Mouse (Mus musculus) forebrain, embryonic 15.5 days (tissue): Measurements from ENCODE around the gene Tbc1d22b. TPM values are rescaled to one million over a fixed set of nuclear protein-coding genes. Genes with fewer than 3 reads are reported as not detected.

Experiments used
- ATAC-seq: fragments of 200-750 bp; cut with Nextera tagmentation; replicated peaks from 2 replicates; pipeline ENCODE4 v1.8.0; 2017; ENCODE audit warnings: mild to moderate bottlenecking, moderate TSS enrichment, moderate library complexity
- H3K27ac ChIP-seq: fragments of 300-500 bp; sonication (generic); replicated peaks from 2 replicates; pipeline ENCODE4 v1.5.1; 2015; ENCODE audit warnings: mild to moderate bottlenecking, inconsistent platforms
- H3K27me3 ChIP-seq: fragments of 300-500 bp; sonication (generic); 2 replicates; pipeline ENCODE4 v1.6.1; 2015; ENCODE audit warnings: inconsistent platforms
- H3K36me3 ChIP-seq: fragments of 300-500 bp; sonication (generic); 2 replicates; pipeline ENCODE4 v1.6.1; 2015; ENCODE audit warnings: mild to moderate bottlenecking, inconsistent platforms
- H3K4me1 ChIP-seq: fragments of 300-500 bp; sonication (generic); 2 replicates; pipeline ENCODE4 v1.6.1; 2015; ENCODE audit warnings: inconsistent platforms
- H3K4me2 ChIP-seq: fragments of 300-500 bp; sonication (generic); replicated peaks from 2 replicates; pipeline ENCODE4 v1.6.1; 2015; ENCODE audit warnings: mild to moderate bottlenecking, inconsistent platforms
- H3K4me3 ChIP-seq: fragments of 300-500 bp; sonication (generic); 2 replicates; pipeline ENCODE4 v1.5.1; 2015; ENCODE audit warnings: mild to moderate bottlenecking, inconsistent platforms
- H3K9ac ChIP-seq: fragments of 300-500 bp; sonication (generic); replicated peaks from 2 replicates; pipeline ENCODE4 v1.6.1; 2015; ENCODE audit warnings: mild to moderate bottlenecking, inconsistent platforms
- H3K9me3 ChIP-seq: fragments of 300-500 bp; sonication (generic); 2 replicates; pipeline ENCODE4 v1.6.1; 2016; ENCODE audit warnings: inconsistent platforms
- WGBS: fragments of 180-500 bp; shearing (Covaris S2); methylation state at CpG from one replicate; pipeline ENCODE4 v1.1.7; 2015; ENCODE audit warnings: mixed read lengths; 5-methylcytosine and 5-hydroxymethylcytosine counted together
- polyA plus RNA-seq: library from polyadenylated mRNA; unstranded; fragments of >200 nt; fragmentation: Nextera tagmentation; extraction: Ambion mirVana; gene quantifications from 2 replicates; pipeline ENCODE4 v1.2.1, GENCODE M21; 2015

The Tbc1d22b gene
- polyA plus RNA-seq, 1 experiment from 2014 or later, result 22.3 TPM

- WGBS, result 95% methylated on average over 5 of the region's 5 CpGs
- Histone ChIP-seq H3K9me3 (no peaks in the 10 kb centered on the region), H3K27ac (no peak overlapping the region), H3K4me1 (peaks cover 7% of the 10 kb centered on the region), H3K27me3 (no peaks in the 10 kb centered on the region), H3K9ac (no peak overlapping the region), H3K4me2 (no peak overlapping the region), H3K36me3 (no peaks in the 10 kb centered on the region), H3K4me3 (no peak overlapping the region)
- no peak for ATAC-seq
These were observed 4.3 kb upstream of the Tbc1d22b start for GRCm38 (mm10) chr17:29545241-29545640.

- Histone ChIP-seq H3K27me3 (no peaks in the 10 kb centered on the region), H3K9me3 (no peaks in the 10 kb centered on the region), H3K9ac (no peak overlapping the region), H3K4me2 (no peak overlapping the region), H3K4me1 (peaks cover 19% of the 10 kb centered on the region), H3K4me3 (no peak overlapping the region), H3K36me3 (no peaks in the 10 kb centered on the region), H3K27ac (no peak overlapping the region)
- ATAC-seq, result no peak
- WGBS, result 62% methylated on average over 3 of the region's 3 CpGs
These were observed 1.1 kb upstream of the Tbc1d22b start for GRCm38 (mm10) chr17:29548494-29548893.

- Histone ChIP-seq H3K4me2 (peak overlapping the region; percentile 97; the same call in 1 of the 2 replicates), H3K9ac (no peak overlapping the region), H3K4me3 (no peak overlapping the region), H3K4me1 (peaks cover 19% of the 10 kb centered on the region), H3K27me3 (no peaks in the 10 kb centered on the region), H3K9me3 (no peaks in the 10 kb centered on the region), H3K36me3 (no peaks in the 10 kb centered on the region), H3K27ac (no peak overlapping the region)
- 49% methylated on average over 8 of the region's 8 CpGs for WGBS
- ATAC-seq, result no peak
These were observed 591 bp upstream of the Tbc1d22b start for GRCm38 (mm10) chr17:29548994-29549393.

GRCm38 (mm10) chr17:29551019-29551418 lies 1.4 kb downstream of the Tbc1d22b start:
- Histone ChIP-seq H3K27me3 (no peaks in the 10 kb centered on the region), H3K27ac (no peak overlapping the region), H3K4me2 (peak overlapping the region; percentile 97; the same call in 1 of the 2 replicates), H3K9me3 (no peaks in the 10 kb centered on the region), H3K4me1 (peaks cover 19% of the 10 kb centered on the region), H3K4me3 (no peak overlapping the region), H3K36me3 (no peaks in the 10 kb centered on the region), H3K9ac (no peak overlapping the region)
- WGBS, result 63% methylated on average over 6 of the region's 6 CpGs
- no peak for ATAC-seq

GRCm38 (mm10) chr17:29552162-29552732 lies 2.7 kb downstream of the Tbc1d22b start, which contains the start of gene Tmem217:
Gene Tmem217, minus strand, starts transcription at chr17:29552385.
- ATAC-seq, result no peak
- peaks cover 19% of the 10 kb centered on the region for H3K4me1 ChIP-seq
- no peak within 1 kb of the TSS for H3K4me2 ChIP-seq
- no peak within 1 kb of the TSS for H3K4me3 ChIP-seq
- 94% methylated on average over 5 of the region's 5 CpGs for WGBS
- H3K36me3 ChIP-seq, result no peaks in the 10 kb centered on the region
- H3K9ac ChIP-seq, result no peak within 1 kb of the TSS
- no peak within 1 kb of the TSS for H3K27ac ChIP-seq
- no peaks in the 10 kb centered on the region for H3K27me3 ChIP-seq
- H3K9me3 ChIP-seq, result no peaks in the 10 kb centered on the region

GRCm38 (mm10) chr17:29554176-29554575 lies 4.6 kb downstream of the Tbc1d22b start:
- Histone ChIP-seq H3K4me1 (peaks cover 18% of the 10 kb centered on the region), H3K4me2 (no peak overlapping the region), H3K4me3 (no peak overlapping the region), H3K36me3 (no peaks in the 10 kb centered on the region), H3K27ac (no peak overlapping the region), H3K27me3 (no peaks in the 10 kb centered on the region), H3K9ac (no peak overlapping the region), H3K9me3 (no peaks in the 10 kb centered on the region)
- no peak for ATAC-seq

GRCm38 (mm10) chr17:29556456-29556855 lies 6.9 kb downstream of the Tbc1d22b start:
- no peaks in the 10 kb centered on the region for H3K36me3 ChIP-seq
- 87% methylated on average over 10 of the region's 10 CpGs for WGBS
- H3K27me3 ChIP-seq, result no peaks in the 10 kb centered on the region
- no peaks in the 10 kb centered on the region for H3K4me1 ChIP-seq
- H3K9ac ChIP-seq, result no peak overlapping the region
- no peaks in the 10 kb centered on the region for H3K9me3 ChIP-seq
- no peak overlapping the region for H3K27ac ChIP-seq
- no peak overlapping the region for H3K4me3 ChIP-seq
- H3K4me2 ChIP-seq, result no peak overlapping the region
- ATAC-seq, result no peak

- Histone ChIP-seq H3K9me3 (no peaks in the 10 kb centered on the region), H3K27me3 (no peaks in the 10 kb centered on the region), H3K9ac (no peak overlapping the region), H3K4me1 (no peaks in the 10 kb centered on the region), H3K27ac (no peak overlapping the region), H3K4me2 (no peak overlapping the region), H3K4me3 (no peak overlapping the region), H3K36me3 (no peaks in the 10 kb centered on the region)
- no peak for ATAC-seq
- WGBS, result 94% methylated on average over 7 of the region's 7 CpGs
These were observed 7.3 kb downstream of the Tbc1d22b start for GRCm38 (mm10) chr17:29556893-29557292.

- Histone ChIP-seq H3K4me2 (no peak overlapping the region), H3K9ac (no peak overlapping the region), H3K27me3 (no peaks in the 10 kb centered on the region), H3K4me1 (no peaks in the 10 kb centered on the region), H3K4me3 (no peak overlapping the region), H3K27ac (no peak overlapping the region), H3K9me3 (no peaks in the 10 kb centered on the region), H3K36me3 (no peaks in the 10 kb centered on the region)
- no peak for ATAC-seq
- WGBS, result 90% methylated on average over 5 of the region's 5 CpGs
These were observed 8.9 kb downstream of the Tbc1d22b start for GRCm38 (mm10) chr17:29558476-29558875.

GRCm38 (mm10) chr17:29565521-29565920 lies 15.9 kb downstream of the Tbc1d22b start:
- H3K9ac ChIP-seq, result no peak overlapping the region
- WGBS, result 98% methylated on average over 5 of the region's 5 CpGs
- no peaks in the 10 kb centered on the region for H3K27me3 ChIP-seq
- ATAC-seq, result no peak
- H3K4me3 ChIP-seq, result no peak overlapping the region
- no peaks in the 10 kb centered on the region for H3K9me3 ChIP-seq
- H3K27ac ChIP-seq, result no peak overlapping the region
- 0 out of 2 replicates have a peak, but pooled peaks cover 2% of the 10 kb centered on the region for H3K4me1 ChIP-seq
- H3K4me2 ChIP-seq, result no peak overlapping the region
- peaks cover 6% of the 10 kb centered on the region; the same call in 1 of the 2 replicates for H3K36me3 ChIP-seq

- no peak for ATAC-seq
- H3K27me3 ChIP-seq, result no peaks in the 10 kb centered on the region
- no peaks in the 10 kb centered on the region for H3K9me3 ChIP-seq
- WGBS, result 94% methylated on average over 15 of the region's 15 CpGs
- H3K4me3 ChIP-seq, result no peak overlapping the region
- no peak overlapping the region for H3K9ac ChIP-seq
- peaks cover 28% of the 10 kb centered on the region; the same call in 1 of the 2 replicates for H3K36me3 ChIP-seq
- 0 out of 2 replicates have a peak, but pooled peaks cover 2% of the 10 kb centered on the region for H3K4me1 ChIP-seq
- no peak overlapping the region for H3K4me2 ChIP-seq
- H3K27ac ChIP-seq, result no peak overlapping the region
These were observed 18.9 kb downstream of the Tbc1d22b start for GRCm38 (mm10) chr17:29568435-29568834.

- Histone ChIP-seq H3K4me1 (0 out of 2 replicates have a peak, but pooled peaks cover 2% of the 10 kb centered on the region), H3K4me2 (no peak overlapping the region), H3K36me3 (peaks cover 29% of the 10 kb centered on the region; the same call in 1 of the 2 replicates), H3K27me3 (no peaks in the 10 kb centered on the region), H3K4me3 (no peak overlapping the region), H3K9me3 (no peaks in the 10 kb centered on the region), H3K27ac (no peak overlapping the region), H3K9ac (no peak overlapping the region)
- ATAC-seq, result no peak
- 80% methylated on average over 6 of the region's 6 CpGs for WGBS
These were observed 20.2 kb downstream of the Tbc1d22b start for GRCm38 (mm10) chr17:29569831-29570230.

- ATAC-seq, result no peak
- WGBS, result 86% methylated on average over 4 of the region's 4 CpGs
These were observed 30.1 kb downstream of the Tbc1d22b start for GRCm38 (mm10) chr17:29579579-29580126.

More at GRCm38 (mm10) chr17:29579579-29580126, 30.1 kb downstream of the Tbc1d22b start:
- Histone ChIP-seq H3K36me3 (peaks cover 25% of the 10 kb centered on the region; the same call in 1 of the 2 replicates), H3K4me3 (no peak overlapping the region), H3K4me2 (no peak overlapping the region), H3K27me3 (no peaks in the 10 kb centered on the region), H3K9me3 (no peaks in the 10 kb centered on the region), H3K27ac (no peak overlapping the region), H3K4me1 (peaks cover 8% of the 10 kb centered on the region), H3K9ac (no peak overlapping the region)
